Mouse (Mus musculus): ENCODE data around the gene Nol4l. TPM values are rescaled to one million over a fixed set of nuclear protein-coding genes. Genes with fewer than 3 reads are reported as not detected.
"Not testable (repeated sequence)": the region's sequence is repeated elsewhere in the genome, so short reads cannot be mapped to it uniquely, and the experiment has no call there.

Nol4l gene
- polyA plus RNA-seq, 1 experiment from 2014 or later, result 39.9 TPM

- Histone ChIP-seq H3K9me3 (replicated peaks; ENCODE audit: control insufficient read depth, low read length, poor library complexity, severe bottlenecking) (no peaks in the 10 kb centered on the region), H3K36me3 (ENCODE audit: control insufficient read depth, insufficient read depth, low read length) (no peaks in the 10 kb centered on the region), H3K4me3 (ENCODE audit: low read depth, low read length) (no peak overlapping the region), H3K27ac (ENCODE audit: low read length) (peak overlapping the region; percentile 75), H3K27me3 (ENCODE audit: control insufficient read depth, insufficient read depth, low read depth, low read length) (no peaks in the 10 kb centered on the region), H3K4me1 (ENCODE audit: control insufficient read depth, insufficient read depth, low read length) (peaks cover 31% of the 10 kb centered on the region), H3K9ac (ENCODE audit: low read depth, low read length) (peak overlapping the region; percentile 62), H3K4me2 (ENCODE audit: low read length) (peak overlapping the region; percentile 40)
- 5% methylated on average over 18 of the region's 18 CpGs for WGBS
- ATAC-seq, result peak; percentile 47
These were observed 20.4 kb downstream of the Nol4l start for GRCm38 (mm10) chr2:153509211-153510029.

DNA sequence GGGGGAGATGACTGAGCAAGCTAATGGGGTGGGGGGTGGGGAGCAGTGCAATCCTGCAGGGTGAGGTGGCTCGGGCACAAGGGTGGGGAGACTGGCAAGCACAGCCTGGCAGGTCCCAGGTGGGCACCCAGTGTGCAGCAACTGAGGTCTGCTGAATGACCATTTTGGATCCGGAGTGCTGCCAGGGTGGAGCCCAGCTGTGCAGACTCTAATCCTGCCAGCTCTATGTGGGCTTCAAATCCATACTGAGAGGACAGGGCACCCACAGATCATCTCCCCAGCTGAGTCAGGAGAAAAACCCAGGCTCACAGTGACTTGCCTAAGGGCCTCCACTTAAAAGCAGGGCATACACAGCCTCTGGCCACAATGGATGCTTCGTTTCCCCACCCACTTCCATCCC is 21.4 kb downstream of the Nol4l start:
- H3K27me3 ChIP-seq (ENCODE audit: control insufficient read depth, insufficient read depth, low read depth, low read length), result no peaks in the 10 kb centered on the region
- H3K9ac ChIP-seq (ENCODE audit: low read depth, low read length), result no peak overlapping the region
- H3K9me3 ChIP-seq (replicated peaks; ENCODE audit: control insufficient read depth, low read length, poor library complexity, severe bottlenecking), result no peaks in the 10 kb centered on the region
- no peak overlapping the region for H3K4me2 ChIP-seq (ENCODE audit: low read length)
- H3K36me3 ChIP-seq (ENCODE audit: control insufficient read depth, insufficient read depth, low read length), result no peaks in the 10 kb centered on the region
- WGBS, result 43% methylated on average over 3 of the region's 3 CpGs
- no peak overlapping the region for H3K4me3 ChIP-seq (ENCODE audit: low read depth, low read length)
- no peak overlapping the region; the same call in 1 of the 2 replicates for H3K27ac ChIP-seq (ENCODE audit: low read length)
- peaks cover 31% of the 10 kb centered on the region for H3K4me1 ChIP-seq (ENCODE audit: control insufficient read depth, insufficient read depth, low read length)
- ATAC-seq, result 0 out of 2 replicates have a peak, but pooled peaks have one; percentile 13

DNA sequence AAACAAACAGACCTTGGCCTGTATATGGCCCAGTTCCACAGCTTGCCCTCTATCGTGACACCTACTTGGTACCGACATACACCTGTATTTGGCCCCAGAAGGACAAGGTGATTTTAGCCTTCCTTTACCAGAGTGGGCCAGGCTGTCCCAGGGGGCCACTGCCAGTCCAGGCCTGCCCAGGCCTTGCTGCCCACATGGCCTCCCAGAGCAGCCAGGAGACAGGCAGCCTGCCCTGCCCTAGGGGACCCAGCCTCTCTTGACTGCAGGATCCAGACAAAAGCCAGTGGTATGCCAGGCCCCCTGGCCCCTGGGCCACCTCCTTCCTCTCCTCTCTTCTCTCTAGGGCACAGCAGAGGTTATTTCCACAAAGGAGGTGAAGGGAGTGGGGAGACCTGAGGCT is 21.8 kb downstream of the Nol4l start:
- Histone ChIP-seq H3K4me3 (ENCODE audit: low read depth, low read length) (no peak overlapping the region), H3K27me3 (ENCODE audit: control insufficient read depth, insufficient read depth, low read depth, low read length) (no peaks in the 10 kb centered on the region), H3K4me2 (ENCODE audit: low read length) (no peak overlapping the region), H3K36me3 (ENCODE audit: control insufficient read depth, insufficient read depth, low read length) (no peaks in the 10 kb centered on the region), H3K9me3 (replicated peaks; ENCODE audit: control insufficient read depth, low read length, poor library complexity, severe bottlenecking) (no peaks in the 10 kb centered on the region), H3K27ac (ENCODE audit: low read length) (no peak overlapping the region), H3K9ac (ENCODE audit: low read depth, low read length) (no peak overlapping the region), H3K4me1 (ENCODE audit: control insufficient read depth, insufficient read depth, low read length) (peaks cover 31% of the 10 kb centered on the region)
- ATAC-seq, result peak; percentile 4; the same call in 1 of the 2 replicates
- 100% methylated on average over 2 of the region's 2 CpGs for WGBS

GRCm38 (mm10) chr2:153506385-153506784 is 23.4 kb downstream of the Nol4l start:
- Histone ChIP-seq H3K27ac (ENCODE audit: low read length) (no peak overlapping the region), H3K36me3 (ENCODE audit: control insufficient read depth, insufficient read depth, low read length) (no peaks in the 10 kb centered on the region), H3K4me1 (ENCODE audit: control insufficient read depth, insufficient read depth, low read length) (peaks cover 21% of the 10 kb centered on the region), H3K27me3 (ENCODE audit: control insufficient read depth, insufficient read depth, low read depth, low read length) (no peaks in the 10 kb centered on the region), H3K9ac (ENCODE audit: low read depth, low read length) (no peak overlapping the region), H3K9me3 (replicated peaks; ENCODE audit: control insufficient read depth, low read length, poor library complexity, severe bottlenecking) (no peaks in the 10 kb centered on the region), H3K4me3 (ENCODE audit: low read depth, low read length) (no peak overlapping the region), H3K4me2 (ENCODE audit: low read length) (no peak overlapping the region)
- no peak for ATAC-seq
- WGBS, result 95% methylated on average over 5 of the region's 5 CpGs

GRCm38 (mm10) chr2:153499154-153499553 is 30.6 kb downstream of the Nol4l start:
- ATAC-seq, result no peak
- Histone ChIP-seq H3K4me3 (ENCODE audit: low read depth, low read length) (no peak overlapping the region), H3K4me2 (ENCODE audit: low read length) (no peak overlapping the region), H3K27ac (ENCODE audit: low read length) (no peak overlapping the region), H3K27me3 (ENCODE audit: control insufficient read depth, insufficient read depth, low read depth, low read length) (no peaks in the 10 kb centered on the region), H3K36me3 (ENCODE audit: control insufficient read depth, insufficient read depth, low read length) (no peaks in the 10 kb centered on the region), H3K9me3 (replicated peaks; ENCODE audit: control insufficient read depth, low read length, poor library complexity, severe bottlenecking) (no peaks in the 10 kb centered on the region), H3K9ac (ENCODE audit: low read depth, low read length) (no peak overlapping the region), H3K4me1 (ENCODE audit: control insufficient read depth, insufficient read depth, low read length) (peaks cover 21% of the 10 kb centered on the region)
- 69% methylated on average over 4 of the region's 4 CpGs for WGBS

DNA sequence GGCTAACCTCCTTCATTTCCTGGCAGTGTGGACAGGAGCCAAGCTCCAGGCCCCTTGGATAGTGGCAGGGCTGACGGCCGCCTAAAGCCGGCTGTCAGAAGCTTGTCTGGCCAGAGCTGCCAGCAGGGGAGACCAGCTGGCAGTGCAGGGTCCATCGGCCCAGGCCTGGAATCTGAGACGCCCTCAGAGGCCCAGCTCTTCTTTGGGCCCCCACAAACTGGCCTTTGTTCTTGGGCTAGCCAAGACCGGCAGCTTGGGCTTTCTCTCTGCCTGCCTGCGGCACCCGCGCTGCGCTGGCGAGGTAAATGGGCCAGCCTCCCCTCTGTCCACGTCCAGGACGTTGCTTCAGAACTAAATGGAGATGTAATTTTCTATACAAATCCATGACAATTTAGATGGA is 32.9 kb downstream of the Nol4l start:
- 16% methylated on average over 13 of the region's 13 CpGs for WGBS
- Histone ChIP-seq H3K4me1 (ENCODE audit: control insufficient read depth, insufficient read depth, low read length) (peaks cover 35% of the 10 kb centered on the region), H3K27ac (ENCODE audit: low read length) (no peak overlapping the region), H3K36me3 (ENCODE audit: control insufficient read depth, insufficient read depth, low read length) (no peaks in the 10 kb centered on the region), H3K9me3 (replicated peaks; ENCODE audit: control insufficient read depth, low read length, poor library complexity, severe bottlenecking) (no peaks in the 10 kb centered on the region), H3K4me3 (ENCODE audit: low read depth, low read length) (no peak overlapping the region), H3K4me2 (ENCODE audit: low read length) (no peak overlapping the region), H3K9ac (ENCODE audit: low read depth, low read length) (no peak overlapping the region; the same call in 1 of the 2 replicates), H3K27me3 (ENCODE audit: control insufficient read depth, insufficient read depth, low read depth, low read length) (no peaks in the 10 kb centered on the region)
- ATAC-seq, result no peak

DNA sequence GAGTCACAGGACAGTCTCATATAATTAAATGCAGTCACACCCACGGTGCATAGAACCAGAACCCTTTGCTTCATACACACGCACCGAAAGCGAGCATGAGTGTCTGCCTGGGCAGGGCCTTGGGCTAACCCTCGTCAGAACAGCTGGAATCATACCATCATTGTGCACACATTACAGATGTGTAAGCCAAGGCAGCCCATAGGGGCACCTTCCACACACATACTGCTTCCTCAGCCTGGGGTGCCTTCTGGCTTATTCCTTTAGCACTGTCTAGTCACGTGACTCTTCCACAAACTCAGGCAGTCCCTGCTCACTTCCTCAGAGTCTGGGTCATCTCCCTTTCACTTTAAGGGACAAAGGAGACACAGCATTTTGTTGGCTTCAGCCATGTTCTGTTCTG is 33.5 kb downstream of the Nol4l start:
- Histone ChIP-seq H3K27ac (ENCODE audit: low read length) (0 out of 2 replicates have a peak overlapping the region, but pooled peaks have one; percentile 3), H3K4me2 (ENCODE audit: low read length) (no peak overlapping the region), H3K27me3 (ENCODE audit: control insufficient read depth, insufficient read depth, low read depth, low read length) (no peaks in the 10 kb centered on the region), H3K9me3 (replicated peaks; ENCODE audit: control insufficient read depth, low read length, poor library complexity, severe bottlenecking) (no peaks in the 10 kb centered on the region), H3K4me1 (ENCODE audit: control insufficient read depth, insufficient read depth, low read length) (peaks cover 41% of the 10 kb centered on the region), H3K4me3 (ENCODE audit: low read depth, low read length) (no peak overlapping the region), H3K36me3 (ENCODE audit: control insufficient read depth, insufficient read depth, low read length) (no peaks in the 10 kb centered on the region), H3K9ac (ENCODE audit: low read depth, low read length) (no peak overlapping the region; the same call in 1 of the 2 replicates)
- WGBS, result 80% methylated on average over 6 of the region's 6 CpGs
- ATAC-seq, result no peak

DNA sequence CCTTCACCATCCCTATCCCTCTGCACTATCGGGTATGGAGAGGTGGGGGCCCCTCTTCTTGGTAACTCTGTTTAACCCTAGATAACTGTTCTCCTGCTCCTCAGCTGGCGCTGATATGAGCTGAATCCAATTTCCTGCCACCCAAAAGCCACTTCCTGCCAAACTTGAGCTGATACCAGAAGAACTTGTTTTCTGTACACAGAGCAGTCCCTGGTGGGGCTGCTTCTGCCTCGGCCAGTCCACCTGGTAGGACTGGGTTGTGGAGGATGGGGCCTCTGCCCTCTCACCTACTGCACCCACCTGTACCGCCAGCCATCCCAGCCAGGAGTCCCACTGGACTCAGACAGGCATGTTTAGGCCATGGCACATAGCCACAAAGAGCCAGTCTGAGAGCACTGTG is 34.0 kb downstream of the Nol4l start:
- WGBS, result 85% methylated on average over 4 of the region's 4 CpGs
- peaks cover 46% of the 10 kb centered on the region for H3K4me1 ChIP-seq (ENCODE audit: control insufficient read depth, insufficient read depth, low read length)
- no peak overlapping the region for H3K4me2 ChIP-seq (ENCODE audit: low read length)
- no peak overlapping the region for H3K9ac ChIP-seq (ENCODE audit: low read depth, low read length)
- H3K27ac ChIP-seq (ENCODE audit: low read length), result no peak overlapping the region
- ATAC-seq, result no peak
- H3K36me3 ChIP-seq (ENCODE audit: control insufficient read depth, insufficient read depth, low read length), result no peaks in the 10 kb centered on the region
- no peaks in the 10 kb centered on the region for H3K27me3 ChIP-seq (ENCODE audit: control insufficient read depth, insufficient read depth, low read depth, low read length)
- no peaks in the 10 kb centered on the region for H3K9me3 ChIP-seq (replicated peaks; ENCODE audit: control insufficient read depth, low read length, poor library complexity, severe bottlenecking)
- no peak overlapping the region for H3K4me3 ChIP-seq (ENCODE audit: low read depth, low read length)

DNA sequence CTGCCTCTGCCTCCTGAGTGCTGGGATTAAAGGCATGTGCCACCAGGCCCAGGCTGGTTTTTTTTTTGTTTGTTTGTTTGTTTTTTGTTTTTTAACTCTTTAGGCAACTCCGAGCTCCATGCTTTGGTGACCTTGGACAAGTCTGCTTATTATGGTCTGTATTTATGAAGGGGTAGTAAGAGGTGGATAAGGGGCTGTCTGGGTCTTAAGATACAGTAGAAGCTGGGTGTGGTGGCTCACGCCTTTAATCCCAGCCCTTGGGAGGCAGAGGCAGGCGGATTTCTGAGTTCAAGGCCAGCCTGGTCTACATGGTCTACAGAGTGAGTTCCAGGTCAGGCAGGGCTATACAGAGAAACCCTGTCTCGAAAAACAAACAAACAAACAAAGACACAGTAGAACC is 34.4 kb downstream of the Nol4l start:
- H3K27ac ChIP-seq (ENCODE audit: low read length); ATAC-seq; H3K36me3 ChIP-seq (ENCODE audit: control insufficient read depth, insufficient read depth, low read length); H3K4me3 ChIP-seq (ENCODE audit: low read depth, low read length); H3K4me2 ChIP-seq (ENCODE audit: low read length); H3K9ac ChIP-seq (ENCODE audit: low read depth, low read length); H3K9me3 ChIP-seq (replicated peaks; ENCODE audit: control insufficient read depth, low read length, poor library complexity, severe bottlenecking); H3K27me3 ChIP-seq (ENCODE audit: control insufficient read depth, insufficient read depth, low read depth, low read length): not testable (repeated sequence)
- H3K4me1 ChIP-seq (ENCODE audit: control insufficient read depth, insufficient read depth, low read length), result peaks cover 46% of the 10 kb centered on the region
- WGBS, result 93% methylated on average over 4 of the region's 4 CpGs

Measured in midbrain, embryonic 16.5 days (tissue).